Mouse (Mus musculus) lung, adult 2 months (tissue): Measurements from ENCODE around the gene Mfn2.

ENCODE experiments used
- CTCF ChIP-seq: fragments of 200-500 bp; IDR thresholded peaks from 2 replicates; pipeline ENCODE4 v1.5.1; 2011; ENCODE audit warnings: mild to moderate bottlenecking, low read length, control low read depth; ENCODE audit not compliant: insufficient read depth
- POLR2A ChIP-seq: fragments of 200-500 bp; IDR thresholded peaks from 2 replicates; pipeline ENCODE4 v1.6.1; 2011; ENCODE audit warnings: low read depth, mild to moderate bottlenecking, control low read depth, low read length, borderline replicate concordance; ENCODE audit errors: extremely low read depth

DNA sequence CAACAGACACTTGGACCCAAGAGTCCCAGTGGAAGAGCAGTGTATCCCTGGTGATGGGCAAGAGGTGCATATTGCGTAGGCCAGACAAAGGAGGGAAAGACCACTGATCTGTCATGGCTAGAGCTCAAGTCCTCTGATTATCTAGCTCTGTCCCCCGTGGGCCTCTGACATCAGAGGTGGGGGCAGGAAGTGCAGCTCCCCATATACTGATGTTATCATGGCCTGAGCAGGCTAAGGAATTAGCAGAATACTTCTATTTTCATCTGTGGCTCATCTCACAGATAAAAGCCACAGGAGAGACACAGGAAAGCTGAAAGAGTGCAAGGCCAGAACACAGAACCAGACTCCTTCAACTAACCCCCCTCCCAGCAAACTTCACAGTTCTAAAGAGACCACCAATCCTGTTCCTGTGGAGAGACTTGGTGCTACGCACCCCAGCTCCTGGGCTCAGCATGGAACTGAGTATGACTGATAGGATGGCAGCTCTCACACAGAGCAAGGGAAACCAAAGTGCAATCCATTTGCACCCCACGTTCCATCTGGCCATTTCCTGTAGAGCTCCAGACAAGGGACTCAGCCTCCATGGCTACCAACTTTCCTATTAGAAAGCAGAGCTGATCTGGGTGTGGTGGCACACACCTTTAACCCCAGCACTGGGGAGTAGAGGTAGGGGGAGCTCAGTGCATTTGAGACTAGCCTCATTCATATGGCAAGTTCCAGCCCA is 28.5 kb downstream of the Mfn2 start:
- TF ChIP-seq CTCF = no peak
- TF ChIP-seq POLR2A = no peak
